Mouse (Mus musculus): ENCODE data around the gene Kcnh4. TPM values are rescaled to one million over a fixed set of nuclear protein-coding genes. Genes with fewer than 3 reads are reported as not detected.
A peak's percentile ranks its signal among the peaks of the same experiment; 100 is the strongest.

Kcnh4 gene
- polyA plus RNA-seq, 1 experiment = 0.05 TPM

GRCm38 (mm10) chr11:100714534-100714915 lies 45.2 kb downstream of the Kcnh4 start:
- no peak overlapping the region for H3ac ChIP-seq (ENCODE audit: control insufficient read depth, insufficient read length)
- H3K36me3 ChIP-seq (ENCODE audit: control insufficient read depth, insufficient read depth) = peaks cover 14% of the 10 kb centered on the region
- H3K79me2 ChIP-seq (ENCODE audit: control insufficient read depth, insufficient read depth) = no peaks in the 10 kb centered on the region
- TF ChIP-seq USF1 (IDR thresholded peaks at IDR 0.05; ENCODE audit: low read depth) (no peak), CEBPB (IDR thresholded peaks at IDR 0.05; ENCODE audit: insufficient read depth, poor library complexity, severe bottlenecking) (no peak), TCF12 (IDR thresholded peaks at IDR 0.05; ENCODE audit: insufficient read depth, poor library complexity, severe bottlenecking) (no peak), MYOG (IDR thresholded peaks at IDR 0.05; ENCODE audit: control insufficient read depth in 1 of 3, insufficient read depth in 1 of 3, insufficient read length in 2 of 3, low read depth in 2 of 3) (no peak), MAX (IDR thresholded peaks at IDR 0.05; ENCODE audit: low read depth) (no peak), SRF (IDR thresholded peaks at IDR 0.05; ENCODE audit: control insufficient read depth, insufficient read length, low read depth) (no peak), POLR2A (IDR thresholded peaks at IDR 0.05; ENCODE audit: insufficient read length, low read depth) (no peak), REST (IDR thresholded peaks at IDR 0.05; ENCODE audit: insufficient read depth, insufficient read length) (no peak)
- H3K4me2 ChIP-seq (ENCODE audit: low read depth) = no peak overlapping the region
- H3K27me3 ChIP-seq (ENCODE audit: control insufficient read depth, insufficient read depth, insufficient read length) = no peaks in the 10 kb centered on the region
- H3K4me3 ChIP-seq = no peak overlapping the region

GRCm38 (mm10) chr11:100713735-100714533 lies 45.8 kb downstream of the Kcnh4 start, which contains the start of gene Hspb9:
Gene Hspb9 (plus strand): TSS chr11:100713850.
- Histone ChIP-seq H3ac (ENCODE audit: control insufficient read depth, insufficient read length) (no peak within 1 kb of the TSS), H3K4me3 (peak within 1 kb of the TSS; percentile 39), H3K27me3 (ENCODE audit: control insufficient read depth, insufficient read depth, insufficient read length) (no peaks in the 10 kb centered on the region), H3K79me2 (ENCODE audit: control insufficient read depth, insufficient read depth) (no peaks in the 10 kb centered on the region), H3K36me3 (ENCODE audit: control insufficient read depth, insufficient read depth) (peaks cover 14% of the 10 kb centered on the region), H3K4me2 (ENCODE audit: low read depth) (peak within 1 kb of the TSS; percentile 42)
- TF ChIP-seq MAX (IDR thresholded peaks at IDR 0.05; ENCODE audit: low read depth) (no peak), CEBPB (IDR thresholded peaks at IDR 0.05; ENCODE audit: insufficient read depth, poor library complexity, severe bottlenecking) (no peak), E2F4 (IDR thresholded peaks at IDR 0.05; ENCODE audit: insufficient read depth) (no peak), TCF3 (IDR thresholded peaks at IDR 0.05; ENCODE audit: insufficient read length, low read depth) (no peak)

GRCm38 (mm10) chr11:100713174-100713573 lies 46.6 kb downstream of the Kcnh4 start:
- H3K27me3 ChIP-seq (ENCODE audit: control insufficient read depth, insufficient read depth, insufficient read length) = no peaks in the 10 kb centered on the region
- H3K36me3 ChIP-seq (ENCODE audit: control insufficient read depth, insufficient read depth) = peaks cover 16% of the 10 kb centered on the region
- peak; percentile 10 for TF ChIP-seq POLR2AphosphoS2 (IDR thresholded peaks at IDR 0.05; ENCODE audit: insufficient read length, low read depth)
- no peak for TF ChIP-seq TCF12 (IDR thresholded peaks at IDR 0.05; ENCODE audit: insufficient read depth, poor library complexity, severe bottlenecking)
- no peaks in the 10 kb centered on the region for H3K79me2 ChIP-seq (ENCODE audit: control insufficient read depth, insufficient read depth)
- no peak overlapping the region for H3K4me2 ChIP-seq (ENCODE audit: low read depth)
- H3K4me3 ChIP-seq = no peak overlapping the region
- no peak overlapping the region for H3ac ChIP-seq (ENCODE audit: control insufficient read depth, insufficient read length)

DNA sequence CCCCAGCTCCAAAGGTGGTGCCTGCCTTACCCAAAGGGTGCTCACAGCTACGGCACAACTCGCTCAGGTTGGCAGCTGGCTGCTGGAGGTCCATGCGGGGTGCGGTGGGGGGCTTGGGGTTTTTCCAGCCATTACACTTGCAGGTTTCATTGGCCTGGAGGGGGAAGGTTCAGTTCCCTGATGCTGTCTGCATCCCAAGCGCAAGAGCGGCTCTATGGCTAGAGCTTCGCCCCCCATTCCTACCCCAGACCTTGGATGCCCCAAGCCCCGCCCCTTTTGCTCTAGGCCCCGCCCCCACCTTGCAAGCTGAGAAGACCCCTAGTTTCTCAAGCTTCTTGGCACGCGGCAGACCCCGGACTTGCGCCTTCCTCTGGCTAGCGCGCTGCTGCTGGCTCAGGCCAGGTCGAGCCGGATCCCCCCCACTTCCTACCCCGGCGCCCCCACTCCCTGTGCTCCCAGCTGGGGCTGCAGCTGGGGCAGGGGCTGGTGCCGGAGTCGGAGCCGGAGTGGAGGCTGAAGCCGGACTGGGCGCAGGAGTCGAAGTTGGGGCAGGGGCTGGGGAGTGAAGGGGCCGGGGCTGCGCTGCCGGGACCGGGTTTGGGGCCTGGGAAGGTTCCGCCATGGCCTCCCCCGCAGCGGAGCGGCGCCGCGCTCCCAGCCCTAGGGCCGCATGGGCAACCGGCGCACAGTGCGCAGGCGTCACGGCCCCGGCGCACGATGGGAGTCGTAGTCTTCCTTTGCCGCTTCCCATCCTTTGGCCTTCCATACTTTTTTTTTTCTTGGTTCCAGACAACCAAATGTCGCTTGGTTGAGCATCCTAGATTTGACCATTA lies 47.7 kb downstream of the Kcnh4 start, which contains the start of gene Kat2a:
Gene Kat2a, minus strand, starts transcription at position 683 of the 833 bp plus-strand sequence.
- H3ac ChIP-seq (ENCODE audit: control insufficient read depth, insufficient read length) = peak within 1 kb of the TSS; percentile 15
- TF ChIP-seq USF1 (IDR thresholded peaks at IDR 0.05; ENCODE audit: low read depth) = no peak
- TF ChIP-seq MYOD1 (IDR thresholded peaks at IDR 0.05; ENCODE audit: control insufficient read depth in 1 of 3, insufficient read length in 2 of 3, low read depth in 2 of 3) = no peak
- no peak for TF ChIP-seq REST (IDR thresholded peaks at IDR 0.05; ENCODE audit: insufficient read depth, insufficient read length)
- no peak for TF ChIP-seq TCF12 (IDR thresholded peaks at IDR 0.05; ENCODE audit: insufficient read depth, poor library complexity, severe bottlenecking)
- TF ChIP-seq MAX (IDR thresholded peaks at IDR 0.05; ENCODE audit: low read depth) = no peak
- no peak for TF ChIP-seq MYOG (IDR thresholded peaks at IDR 0.05; ENCODE audit: control insufficient read depth in 1 of 3, insufficient read depth in 1 of 3, insufficient read length in 2 of 3, low read depth in 2 of 3)
- no peak for TF ChIP-seq TCF3 (IDR thresholded peaks at IDR 0.05; ENCODE audit: insufficient read length, low read depth)
- peak; percentile 98 for TF ChIP-seq POLR2AphosphoS2 (IDR thresholded peaks at IDR 0.05; ENCODE audit: insufficient read length, low read depth)
- no peak for TF ChIP-seq E2F4 (IDR thresholded peaks at IDR 0.05; ENCODE audit: insufficient read depth)
- TF ChIP-seq CEBPB (IDR thresholded peaks at IDR 0.05; ENCODE audit: insufficient read depth, poor library complexity, severe bottlenecking) = no peak
- TF ChIP-seq POLR2A (IDR thresholded peaks at IDR 0.05; ENCODE audit: insufficient read length, low read depth) = peak; percentile 95
- peaks cover 22% of the 10 kb centered on the region for H3K36me3 ChIP-seq (ENCODE audit: control insufficient read depth, insufficient read depth)
- peak within 1 kb of the TSS; percentile 75 for H3K4me2 ChIP-seq (ENCODE audit: low read depth)
- no peaks in the 10 kb centered on the region for H3K27me3 ChIP-seq (ENCODE audit: control insufficient read depth, insufficient read depth, insufficient read length)
- no peaks in the 10 kb centered on the region for H3K79me2 ChIP-seq (ENCODE audit: control insufficient read depth, insufficient read depth)
- peak within 1 kb of the TSS; percentile 39 for H3K4me3 ChIP-seq

DNA sequence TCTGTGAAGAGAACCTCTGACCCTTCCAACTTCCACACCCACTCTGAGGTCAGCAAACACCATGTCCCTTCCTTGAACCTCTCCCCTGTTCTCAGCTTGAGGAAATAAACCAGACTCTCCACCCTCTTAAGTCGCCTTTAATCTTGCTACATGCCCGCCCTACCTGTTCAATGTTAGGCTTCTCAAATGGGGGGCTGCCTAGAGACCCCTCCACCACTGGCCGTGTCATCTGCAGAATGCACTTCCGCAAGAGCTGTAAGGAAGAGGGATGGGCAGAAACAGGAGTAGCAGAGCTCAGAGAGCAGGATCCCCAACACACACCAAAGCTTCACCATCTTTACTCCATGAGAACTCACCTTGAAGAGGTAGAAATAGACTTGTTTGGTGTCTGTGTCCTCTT lies 48.8 kb downstream of the Kcnh4 start:
- no peak for TF ChIP-seq POLR2AphosphoS2 (IDR thresholded peaks at IDR 0.05; ENCODE audit: insufficient read length, low read depth)
- TF ChIP-seq MYOD1 (IDR thresholded peaks at IDR 0.05; ENCODE audit: control insufficient read depth in 1 of 3, insufficient read length in 2 of 3, low read depth in 2 of 3) = no peak
- Histone ChIP-seq H3K36me3 (ENCODE audit: control insufficient read depth, insufficient read depth) (peaks cover 19% of the 10 kb centered on the region), H3ac (ENCODE audit: control insufficient read depth, insufficient read length) (no peak overlapping the region), H3K27me3 (ENCODE audit: control insufficient read depth, insufficient read depth, insufficient read length) (no peaks in the 10 kb centered on the region), H3K79me2 (ENCODE audit: control insufficient read depth, insufficient read depth) (no peaks in the 10 kb centered on the region), H3K4me3 (peak overlapping the region; percentile 39), H3K4me2 (ENCODE audit: low read depth) (no peak overlapping the region)

All from myocyte (in vitro differentiated cells).